ENCODE assay signal across 8 mouse cellular contexts in genomic region chr7:128743898-128744297, GRCm38 (mm10). TPM values are rescaled to one million over a fixed set of nuclear protein-coding genes. Genes with fewer than 3 reads are reported as not detected.
DNase-seq lines count a peak whose midpoint lies in the region; ATAC-seq and TF ChIP-seq lines count a peak whose summit lies in the region.

No protein-coding gene starts in this region.

- H3K27me3 ChIP-seq in erythroblast, embryonic 14.5 days (ENCODE audit: control insufficient read depth): peaks cover 13% of the 10 kb centered on the region
- H3K27me3 ChIP-seq in stomach, embryonic 14.5 days (ENCODE audit: control insufficient read depth, insufficient read depth, low read length): no peaks in the 10 kb centered on the region
- no peaks in the 10 kb centered on the region for H3K27me3 ChIP-seq in stomach, postnatal 0 days (ENCODE audit: control insufficient read depth, insufficient read depth, low read length)
- H3K27me3 ChIP-seq in limb, embryonic 15.5 days: no peaks in the 10 kb centered on the region

- WGBS in stomach, embryonic 14.5 days: 50% methylated on average over 2 of the region's 2 CpGs
- 52% methylated on average over 2 of the region's 2 CpGs for WGBS in stomach, postnatal 0 days
- WGBS in limb, embryonic 15.5 days: 58% methylated on average over 2 of the region's 2 CpGs

- peaks cover 60% of the 10 kb centered on the region for H3K4me1 ChIP-seq in erythroblast, embryonic 14.5 days (ENCODE audit: control insufficient read depth)
- peaks cover 17% of the 10 kb centered on the region for H3K4me1 ChIP-seq in stomach, embryonic 14.5 days (ENCODE audit: control insufficient read depth, insufficient read depth, low read length)
- H3K4me1 ChIP-seq in stomach, postnatal 0 days (replicated peaks; ENCODE audit: control insufficient read depth, insufficient read depth): peaks cover 6% of the 10 kb centered on the region
- H3K4me1 ChIP-seq in limb, embryonic 15.5 days: peaks cover 35% of the 10 kb centered on the region

- ATAC-seq in erythroblast, adult 5-6 weeks (replicated peaks; ENCODE audit: low FRiP score, poor library complexity, severe bottlenecking): no peak
- no peak for ATAC-seq in stomach, embryonic 14.5 days (ENCODE audit: insufficient number of reproducible peaks, insufficient read depth, low FRiP score, low read depth)
- no peak for ATAC-seq in stomach, postnatal 0 days (ENCODE audit: low FRiP score, low TSS enrichment)
- no peak for ATAC-seq in limb, embryonic 15.5 days (ENCODE audit: insufficient number of reproducible peaks, low FRiP score, low TSS enrichment, low read depth)
- no peak for ATAC-seq in granulocyte monocyte progenitor cell, adult 5-6 weeks (replicated peaks; ENCODE audit: poor library complexity, severe bottlenecking)

- no peak overlapping the region for H3K27ac ChIP-seq in stomach, embryonic 14.5 days (ENCODE audit: low read length)
- H3K27ac ChIP-seq in stomach, postnatal 0 days (replicated peaks): no peak overlapping the region
- peak overlapping the region; percentile 72; the same call in 1 of the 2 replicates for H3K27ac ChIP-seq in limb, embryonic 15.5 days

- H3K4me3 ChIP-seq in erythroblast, embryonic 14.5 days (replicated peaks): peak overlapping the region; percentile 87
- H3K4me3 ChIP-seq in stomach, embryonic 14.5 days (ENCODE audit: low read depth, low read length): peak overlapping the region; percentile 82
- H3K4me3 ChIP-seq in stomach, postnatal 0 days (ENCODE audit: low read depth, low read length): no peak overlapping the region
- H3K4me3 ChIP-seq in limb, embryonic 15.5 days: peak overlapping the region; percentile 99

- TF ChIP-seq CTCF in stomach, postnatal 0 days (IDR thresholded peaks at IDR 0.05; ENCODE audit: low read depth): no peak

- no peak for DNase-seq in stomach, postnatal 0 days (ENCODE audit: low spot score)
- DNase-seq in urinary bladder, adult 18-20 months (ENCODE audit: low spot score in 2 of 2): no peak
- DNase-seq in adrenal gland, adult (ENCODE audit: inconsistent age in 2 of 2, low spot score in 1 of 2): no peak

- no peak for TF ChIP-seq EP300 in stomach, postnatal 0 days (optimal IDR thresholded peaks at IDR 0.05)

- H3K4me2 ChIP-seq in stomach, embryonic 14.5 days (replicated peaks; ENCODE audit: low read depth, low read length): peak overlapping the region; percentile 47
- no peak overlapping the region for H3K4me2 ChIP-seq in stomach, postnatal 0 days (replicated peaks; ENCODE audit: low read depth)
- peak overlapping the region; percentile 68 for H3K4me2 ChIP-seq in limb, embryonic 15.5 days

- no peak overlapping the region for H3K9ac ChIP-seq in stomach, embryonic 14.5 days (replicated peaks; ENCODE audit: low read depth, low read length)
- no peak overlapping the region for H3K9ac ChIP-seq in stomach, postnatal 0 days (ENCODE audit: low read length)
- no peak overlapping the region for H3K9ac ChIP-seq in limb, embryonic 15.5 days

- peaks cover 22% of the 10 kb centered on the region for H3K36me3 ChIP-seq in erythroblast, embryonic 14.5 days (ENCODE audit: control insufficient read depth)
- no peaks in the 10 kb centered on the region; the same call in 1 of the 2 replicates for H3K36me3 ChIP-seq in stomach, embryonic 14.5 days (ENCODE audit: control insufficient read depth, insufficient read depth, low read length)
- H3K36me3 ChIP-seq in stomach, postnatal 0 days (ENCODE audit: control insufficient read depth, insufficient read depth, low read length): no peaks in the 10 kb centered on the region
- H3K36me3 ChIP-seq in limb, embryonic 15.5 days: no peaks in the 10 kb centered on the region

- H3K9me3 ChIP-seq in erythroblast, embryonic 14.5 days (ENCODE audit: control insufficient read depth, low read length): no peaks in the 10 kb centered on the region
- H3K9me3 ChIP-seq in stomach, embryonic 14.5 days (ENCODE audit: control insufficient read depth, low read depth, low read length): no peaks in the 10 kb centered on the region
- no peaks in the 10 kb centered on the region for H3K9me3 ChIP-seq in stomach, postnatal 0 days (ENCODE audit: control insufficient read depth, low read length)
- H3K9me3 ChIP-seq in limb, embryonic 15.5 days: no peaks in the 10 kb centered on the region

RNA-seq across cellular contexts. Expression of gene Sec23ip, which starts 0.8 kb away (rescaled TPM):
- 0.13 and 0.22 TPM in 2 replicates for polyA plus RNA-seq in erythroblast, embryonic 14.5 days (2012)
- 11.7 and 32.0 TPM in 2 replicates for total RNA-seq in erythroblast, adult 5-6 weeks (2015; ENCODE audit: low replicate concordance)
- total RNA-seq in erythroblast, adult 5-6 weeks (2017; ENCODE audit: low replicate concordance): 16.2 and 17.3 TPM in 2 replicates
- polyA plus RNA-seq in stomach, embryonic 14.5 days (2014; fragmentation: Nextera tagmentation; extraction: Ambion mirVana): 32.2 and 33.5 TPM in 2 replicates
- polyA plus RNA-seq in stomach, postnatal 0 days (2015; fragmentation: Nextera tagmentation; extraction: Ambion mirVana): 17.9 and 18.3 TPM in 2 replicates
- polyA plus RNA-seq in limb, embryonic 15.5 days (2015; fragmentation: Nextera tagmentation; extraction: Ambion mirVana): 37.0 and 38.0 TPM in 2 replicates
- 29.6 and 32.0 TPM in 2 replicates for total RNA-seq in granulocyte monocyte progenitor cell, adult 5-6 weeks (2014; fragmentation: Nextera tagmentation)
- 42.6 and 46.0 TPM in 2 replicates for total RNA-seq in granulocyte monocyte progenitor cell, adult 5-6 weeks (2017)

RNA-seq across cellular contexts. Expression of gene Mcmbp, which starts 3.6 kb away (rescaled TPM):
- polyA plus RNA-seq in erythroblast, embryonic 14.5 days (2012): 0.83 and 1.0 TPM in 2 replicates
- 22.8 and 44.6 TPM in 2 replicates for total RNA-seq in erythroblast, adult 5-6 weeks (2015; ENCODE audit: low replicate concordance)
- 14.5 and 16.8 TPM in 2 replicates for total RNA-seq in erythroblast, adult 5-6 weeks (2017; ENCODE audit: low replicate concordance)
- 76.7 and 77.5 TPM in 2 replicates for polyA plus RNA-seq in stomach, embryonic 14.5 days (2014; fragmentation: Nextera tagmentation; extraction: Ambion mirVana)
- polyA plus RNA-seq in stomach, postnatal 0 days (2015; fragmentation: Nextera tagmentation; extraction: Ambion mirVana): 36.8 and 37.1 TPM in 2 replicates
- polyA plus RNA-seq in limb, embryonic 15.5 days (2015; fragmentation: Nextera tagmentation; extraction: Ambion mirVana): 47.2 and 55.4 TPM in 2 replicates
- total RNA-seq in granulocyte monocyte progenitor cell, adult 5-6 weeks (2014; fragmentation: Nextera tagmentation): 87.6 and 96.3 TPM in 2 replicates
- 64.0 and 73.3 TPM in 2 replicates for total RNA-seq in granulocyte monocyte progenitor cell, adult 5-6 weeks (2017)

Comparison
In these comparisons a context has a peak if more than half of its experiments do, and no peak if none do; other contexts are left out.
1. RNA of gene Sec23ip, which starts 0.8 kb away (polyA plus RNA-seq): 37.0 to 38.0 TPM in limb, embryonic 15.5 days, 32.2 to 33.5 TPM in stomach, embryonic 14.5 days and 17.9 to 18.3 TPM in stomach, postnatal 0 days; 0.13 to 0.22 TPM in erythroblast, embryonic 14.5 days; every median in the first group is over 10 times any median in the second.
2. RNA of gene Mcmbp, which starts 3.6 kb away (polyA plus RNA-seq): 76.7 to 77.5 TPM in stomach, embryonic 14.5 days, 47.2 to 55.4 TPM in limb, embryonic 15.5 days and 36.8 to 37.1 TPM in stomach, postnatal 0 days; 0.83 to 1.0 TPM in erythroblast, embryonic 14.5 days; every median in the first group is over 10 times any median in the second.